Mouse (Mus musculus) thymus, postnatal 14 days (tissue): ENCODE measurements around the gene Zfp607b.

ENCODE experiments used
- DNase-seq: peaks from one replicate; pipeline ENCODE4 v3.0.0; 2021

Gene Zfp607b

GRCm38 (mm10) chr7:27685681-27686080 is 3.5 kb upstream of the Zfp607b start:
- DNase-seq, result no peak

GRCm38 (mm10) chr7:27687043-27687442 is 2.1 kb upstream of the Zfp607b start:
- no peak for DNase-seq

GRCm38 (mm10) chr7:27687836-27688235 is 1.3 kb upstream of the Zfp607b start:
- DNase-seq, result no peak

- DNase-seq, result peak; percentile 14
These were observed 823 bp upstream of the Zfp607b start for GRCm38 (mm10) chr7:27688246-27688788.

- DNase-seq, result peak; percentile 62
These were observed 1.9 kb downstream of the Zfp607b start for GRCm38 (mm10) chr7:27691076-27691475.

GRCm38 (mm10) chr7:27696711-27697110 is 7.6 kb downstream of the Zfp607b start:
- no peak for DNase-seq

GRCm38 (mm10) chr7:27710402-27710801 is 21.3 kb downstream of the Zfp607b start:
- no peak for DNase-seq

- DNase-seq, result no peak
These were observed 32.8 kb downstream of the Zfp607b start for GRCm38 (mm10) chr7:27721951-27722350.

- DNase-seq, result peak; percentile 49
These were observed 36.7 kb downstream of the Zfp607b start for GRCm38 (mm10) chr7:27725566-27726538.

GRCm38 (mm10) chr7:27727471-27727870 is 38.3 kb downstream of the Zfp607b start:
- DNase-seq, result no peak

- DNase-seq, result peak; percentile 85
These were observed 42.2 kb downstream of the Zfp607b start, which contains the start of gene Zfp60 for GRCm38 (mm10) chr7:27731281-27731883. Gene Zfp60, plus strand, starts transcription at chr7:27731389.

- no peak for DNase-seq
These were observed 42.8 kb downstream of the Zfp607b start for GRCm38 (mm10) chr7:27731946-27732345.

GRCm38 (mm10) chr7:27732508-27732907 is 43.4 kb downstream of the Zfp607b start:
- DNase-seq, result no peak

GRCm38 (mm10) chr7:27735457-27735856 is 46.3 kb downstream of the Zfp607b start:
- no peak for DNase-seq
